Mouse (Mus musculus): ENCODE measurements at regions not wholly inside any gene's neighbourhood (a gene's known extent, or its start where the extent isn't known, plus 50 kb on each side); places are given as distances from the start of the nearest gene placed in this dataset.

DNA sequence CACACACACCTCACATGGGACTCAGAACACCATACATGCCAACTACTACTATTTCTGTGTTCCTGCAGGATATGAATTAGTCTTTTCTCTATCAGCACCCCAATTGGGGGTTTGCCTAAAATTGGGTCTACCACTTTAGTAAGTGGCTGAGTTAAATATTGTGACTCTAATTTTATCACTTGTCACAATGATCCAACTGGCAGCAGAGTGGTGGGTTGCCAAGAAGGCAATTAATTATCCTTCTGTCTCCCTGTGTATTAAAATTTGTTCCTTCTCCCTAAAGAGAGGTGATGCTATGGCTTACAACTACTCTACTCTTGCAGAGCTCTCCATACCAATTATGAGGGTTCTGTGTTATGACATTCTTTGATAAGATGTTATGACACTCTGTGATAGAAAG lies 245.3 kb downstream of the Brms1l start:
- Histone ChIP-seq H3K4me3 (ENCODE audit: control insufficient read depth, insufficient read depth, low read length) (no peak overlapping the region), H3K27ac (ENCODE audit: control insufficient read depth, insufficient read depth, low read length) (no peak overlapping the region), H3K27me3 (ENCODE audit: control insufficient read depth, insufficient read depth, low read length) (no peaks in the 10 kb centered on the region), H3K36me3 (ENCODE audit: control insufficient read depth, insufficient read depth, low read length) (no peaks in the 10 kb centered on the region), H3K4me1 (replicated peaks; ENCODE audit: control insufficient read depth, insufficient read depth, low read length) (no peaks in the 10 kb centered on the region)
- DNase-seq = no peak
- TF ChIP-seq POLR2A (IDR thresholded peaks at IDR 0.05; ENCODE audit: control insufficient read depth, extremely low read depth, insufficient read depth, low read length, poor library complexity) (no peak), CTCF (IDR thresholded peaks at IDR 0.05; ENCODE audit: borderline replicate concordance, control insufficient read depth, extremely low read depth, insufficient read depth, low read length, poor library complexity) (no peak)

GRCm38 (mm10) chr12:56064183-56064582 lies 228.1 kb downstream of the Brms1l start:
- H3K27me3 ChIP-seq (ENCODE audit: control insufficient read depth, insufficient read depth, low read length) = no peaks in the 10 kb centered on the region
- H3K27ac ChIP-seq (ENCODE audit: control insufficient read depth, insufficient read depth, low read length) = no peak overlapping the region
- no peak for TF ChIP-seq CTCF (IDR thresholded peaks at IDR 0.05; ENCODE audit: borderline replicate concordance, control insufficient read depth, extremely low read depth, insufficient read depth, low read length, poor library complexity)
- TF ChIP-seq POLR2A (IDR thresholded peaks at IDR 0.05; ENCODE audit: control insufficient read depth, extremely low read depth, insufficient read depth, low read length, poor library complexity) = no peak
- 91% methylated on average over 7 of the region's 7 CpGs for WGBS
- H3K4me3 ChIP-seq (ENCODE audit: control insufficient read depth, insufficient read depth, low read length) = no peak overlapping the region
- H3K36me3 ChIP-seq (ENCODE audit: control insufficient read depth, insufficient read depth, low read length) = no peaks in the 10 kb centered on the region
- DNase-seq = no peak
- no peaks in the 10 kb centered on the region for H3K4me1 ChIP-seq (replicated peaks; ENCODE audit: control insufficient read depth, insufficient read depth, low read length)

- no peaks in the 10 kb centered on the region for H3K36me3 ChIP-seq (ENCODE audit: control insufficient read depth, insufficient read depth, low read length)
- DNase-seq = no peak
- H3K4me3 ChIP-seq (ENCODE audit: control insufficient read depth, insufficient read depth, low read length) = no peak overlapping the region
- TF ChIP-seq CTCF (IDR thresholded peaks at IDR 0.05; ENCODE audit: borderline replicate concordance, control insufficient read depth, extremely low read depth, insufficient read depth, low read length, poor library complexity) (no peak), POLR2A (IDR thresholded peaks at IDR 0.05; ENCODE audit: control insufficient read depth, extremely low read depth, insufficient read depth, low read length, poor library complexity) (no peak)
- H3K27ac ChIP-seq (ENCODE audit: control insufficient read depth, insufficient read depth, low read length) = no peak overlapping the region
- WGBS = 83% methylated on average over 10 of the region's 10 CpGs
- H3K4me1 ChIP-seq (replicated peaks; ENCODE audit: control insufficient read depth, insufficient read depth, low read length) = no peaks in the 10 kb centered on the region
- H3K27me3 ChIP-seq (ENCODE audit: control insufficient read depth, insufficient read depth, low read length) = no peaks in the 10 kb centered on the region
Measured at GRCm38 (mm10) chr12:56058876-56059275, 222.8 kb downstream of the Brms1l start.

- no peak for TF ChIP-seq POLR2A (IDR thresholded peaks at IDR 0.05; ENCODE audit: control insufficient read depth, extremely low read depth, insufficient read depth, low read length, poor library complexity)
- TF ChIP-seq CTCF (IDR thresholded peaks at IDR 0.05; ENCODE audit: borderline replicate concordance, control insufficient read depth, extremely low read depth, insufficient read depth, low read length, poor library complexity) = peak; percentile 86
- 15% methylated on average over 17 of the region's 17 CpGs for WGBS
Measured at GRCm38 (mm10) chr12:56058463-56058862, 222.3 kb downstream of the Brms1l start.

GRCm38 (mm10) chr12:56055382-56055781 lies 219.3 kb downstream of the Brms1l start:
- DNase-seq = no peak
- no peak overlapping the region for H3K4me3 ChIP-seq (ENCODE audit: control insufficient read depth, insufficient read depth, low read length)
- no peak for TF ChIP-seq CTCF (IDR thresholded peaks at IDR 0.05; ENCODE audit: borderline replicate concordance, control insufficient read depth, extremely low read depth, insufficient read depth, low read length, poor library complexity)
- TF ChIP-seq POLR2A (IDR thresholded peaks at IDR 0.05; ENCODE audit: control insufficient read depth, extremely low read depth, insufficient read depth, low read length, poor library complexity) = no peak
- H3K27me3 ChIP-seq (ENCODE audit: control insufficient read depth, insufficient read depth, low read length) = no peaks in the 10 kb centered on the region
- WGBS = 80% methylated on average over 6 of the region's 6 CpGs
- no peak overlapping the region for H3K27ac ChIP-seq (ENCODE audit: control insufficient read depth, insufficient read depth, low read length)
- H3K4me1 ChIP-seq (replicated peaks; ENCODE audit: control insufficient read depth, insufficient read depth, low read length) = no peaks in the 10 kb centered on the region
- H3K36me3 ChIP-seq (ENCODE audit: control insufficient read depth, insufficient read depth, low read length) = no peaks in the 10 kb centered on the region

More at GRCm38 (mm10) chr12:56058463-56058862, 222.3 kb downstream of the Brms1l start:
- H3K36me3 ChIP-seq (ENCODE audit: control insufficient read depth, insufficient read depth, low read length) = no peaks in the 10 kb centered on the region
- no peak overlapping the region for H3K4me3 ChIP-seq (ENCODE audit: control insufficient read depth, insufficient read depth, low read length)
- H3K27me3 ChIP-seq (ENCODE audit: control insufficient read depth, insufficient read depth, low read length) = no peaks in the 10 kb centered on the region
- no peak overlapping the region for H3K27ac ChIP-seq (ENCODE audit: control insufficient read depth, insufficient read depth, low read length)
- H3K4me1 ChIP-seq (replicated peaks; ENCODE audit: control insufficient read depth, insufficient read depth, low read length) = no peaks in the 10 kb centered on the region
- peak; percentile 49 for DNase-seq

DNA sequence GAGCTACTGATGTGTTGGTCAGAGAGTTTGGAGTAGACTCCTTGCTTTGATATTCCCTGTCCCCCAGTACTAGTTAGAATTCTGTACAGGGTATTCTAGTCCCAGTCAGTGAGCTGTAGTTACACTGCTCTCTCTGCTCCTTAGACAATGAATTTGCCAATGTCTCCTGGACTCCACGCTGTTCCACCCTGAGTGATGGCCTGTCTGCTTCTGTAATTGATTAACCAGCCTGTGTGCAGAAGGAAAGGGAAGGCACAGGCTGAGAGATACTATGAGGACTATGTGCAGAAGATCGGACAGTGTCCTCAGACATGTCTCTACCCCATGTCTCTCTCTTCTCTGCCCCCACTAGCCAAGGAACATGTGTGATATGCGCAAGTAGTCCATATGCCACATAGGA lies 209.9 kb downstream of the Brms1l start:
- TF ChIP-seq POLR2A (IDR thresholded peaks at IDR 0.05; ENCODE audit: control insufficient read depth, extremely low read depth, insufficient read depth, low read length, poor library complexity) = no peak
- no peak for TF ChIP-seq CTCF (IDR thresholded peaks at IDR 0.05; ENCODE audit: borderline replicate concordance, control insufficient read depth, extremely low read depth, insufficient read depth, low read length, poor library complexity)

DNA sequence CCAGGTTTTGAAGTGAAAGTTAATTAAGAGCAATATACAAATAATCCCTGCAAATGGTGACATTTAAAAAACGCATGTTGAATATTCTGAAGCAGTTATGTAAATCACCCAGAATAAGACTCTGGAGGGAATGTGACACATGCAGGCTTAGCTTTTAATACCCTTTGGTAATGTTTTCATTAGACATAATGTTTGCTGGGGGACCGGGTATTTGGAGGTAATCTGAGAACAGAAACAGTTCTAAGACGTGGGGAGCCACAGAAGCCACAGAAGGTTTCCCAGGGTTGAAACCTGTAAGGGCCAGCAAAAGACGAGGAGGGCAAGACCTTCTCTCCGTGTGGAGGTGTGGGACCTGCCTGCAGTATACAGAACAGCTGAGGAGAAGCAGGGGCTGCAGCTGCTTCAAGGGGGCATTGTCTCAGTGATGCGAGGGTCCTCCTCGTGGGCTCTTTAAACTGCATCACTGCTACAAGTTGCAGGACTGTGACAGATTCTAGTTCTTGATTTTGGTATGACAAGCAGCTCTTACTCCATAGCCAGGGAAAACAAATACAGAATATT lies 184.9 kb downstream of the Brms1l start:
- WGBS = 44% methylated on average over 7 of the region's 7 CpGs
- no peaks in the 10 kb centered on the region for H3K27me3 ChIP-seq (ENCODE audit: control insufficient read depth, insufficient read depth, low read length)
- H3K4me3 ChIP-seq (ENCODE audit: control insufficient read depth, insufficient read depth, low read length) = no peak overlapping the region

More for the DNA sequence above, 209.9 kb downstream of the Brms1l start:
- no peaks in the 10 kb centered on the region for H3K4me1 ChIP-seq (replicated peaks; ENCODE audit: control insufficient read depth, insufficient read depth, low read length)
- H3K27me3 ChIP-seq (ENCODE audit: control insufficient read depth, insufficient read depth, low read length) = no peaks in the 10 kb centered on the region
- no peak overlapping the region for H3K27ac ChIP-seq (ENCODE audit: control insufficient read depth, insufficient read depth, low read length)
- no peaks in the 10 kb centered on the region for H3K36me3 ChIP-seq (ENCODE audit: control insufficient read depth, insufficient read depth, low read length)
- WGBS = 93% methylated on average over 3 of the region's 3 CpGs
- H3K4me3 ChIP-seq (ENCODE audit: control insufficient read depth, insufficient read depth, low read length) = no peak overlapping the region
- DNase-seq = no peak

More for the DNA sequence above, 184.9 kb downstream of the Brms1l start:
- no peaks in the 10 kb centered on the region for H3K4me1 ChIP-seq (replicated peaks; ENCODE audit: control insufficient read depth, insufficient read depth, low read length)
- no peak for TF ChIP-seq POLR2A (IDR thresholded peaks at IDR 0.05; ENCODE audit: control insufficient read depth, extremely low read depth, insufficient read depth, low read length, poor library complexity)
- no peak for TF ChIP-seq CTCF (IDR thresholded peaks at IDR 0.05; ENCODE audit: borderline replicate concordance, control insufficient read depth, extremely low read depth, insufficient read depth, low read length, poor library complexity)
- H3K36me3 ChIP-seq (ENCODE audit: control insufficient read depth, insufficient read depth, low read length) = no peaks in the 10 kb centered on the region
- no peak for DNase-seq
- no peak overlapping the region for H3K27ac ChIP-seq (ENCODE audit: control insufficient read depth, insufficient read depth, low read length)

All from thymus, adult 2 months (tissue).